Mouse (Mus musculus): ENCODE data around the gene Gm10643. TPM values are rescaled to one million over a fixed set of nuclear protein-coding genes. Genes with fewer than 3 reads are reported as not detected.

Gm10643 gene
- 1.2 and 1.4 TPM in 2 replicates for polyA plus RNA-seq (2015; fragmentation: Nextera tagmentation; extraction: Ambion mirVana)

DNA sequence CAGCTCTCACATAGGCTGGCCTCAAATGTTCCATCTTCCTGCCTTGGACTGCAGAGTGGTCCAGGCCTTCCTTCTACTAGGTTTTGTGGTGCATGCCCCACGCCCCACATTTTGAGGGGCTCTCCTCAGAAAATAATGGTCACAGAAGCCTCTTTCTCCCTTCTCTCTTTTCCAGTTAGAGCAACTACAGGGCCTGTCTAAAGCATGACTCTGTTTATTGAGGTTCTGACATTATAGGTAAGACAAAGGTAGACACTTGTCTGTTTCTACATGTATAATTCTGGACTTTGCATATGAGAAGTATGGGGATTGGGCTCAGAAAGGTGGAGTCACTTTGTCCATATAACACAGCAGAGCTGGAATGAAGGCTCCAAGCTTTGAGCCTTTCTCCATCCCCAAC is at the start of gene Gm10643:
Gm10643 (minus strand) TSS at position 101 of the 400 bp plus-strand sequence.
- WGBS: 80% methylated on average over 1 of the region's 1 CpGs
- Histone ChIP-seq H3K4me2 (ENCODE audit: low read depth, low read length) (peak within 1 kb of the TSS; percentile 61), H3K36me3 (ENCODE audit: control insufficient read depth, insufficient read depth, low read length) (no peaks in the 10 kb centered on the region), H3K9me3 (ENCODE audit: control insufficient read depth, low read length) (no peaks in the 10 kb centered on the region), H3K27me3 (ENCODE audit: control insufficient read depth, insufficient read depth, low read depth, low read length) (no peaks in the 10 kb centered on the region), H3K27ac (ENCODE audit: low read length) (peak within 1 kb of the TSS; percentile 76), H3K9ac (ENCODE audit: low read length) (peak within 1 kb of the TSS; percentile 71), H3K4me1 (replicated peaks; ENCODE audit: control insufficient read depth, insufficient read depth, low read length) (peaks cover 25% of the 10 kb centered on the region), H3K4me3 (ENCODE audit: low read length) (peak within 1 kb of the TSS; percentile 53)
- no peak for ATAC-seq (ENCODE audit: low read depth)

- WGBS: 82% methylated on average over 6 of the region's 6 CpGs
- Histone ChIP-seq H3K27ac (ENCODE audit: low read length) (no peak overlapping the region), H3K9me3 (ENCODE audit: control insufficient read depth, low read length) (no peaks in the 10 kb centered on the region), H3K9ac (ENCODE audit: low read length) (no peak overlapping the region), H3K4me3 (ENCODE audit: low read length) (no peak overlapping the region), H3K27me3 (ENCODE audit: control insufficient read depth, insufficient read depth, low read depth, low read length) (no peaks in the 10 kb centered on the region), H3K4me2 (ENCODE audit: low read depth, low read length) (no peak overlapping the region), H3K36me3 (ENCODE audit: control insufficient read depth, insufficient read depth, low read length) (peaks cover 8% of the 10 kb centered on the region), H3K4me1 (replicated peaks; ENCODE audit: control insufficient read depth, insufficient read depth, low read length) (peaks cover 11% of the 10 kb centered on the region)
- ATAC-seq (ENCODE audit: low read depth): no peak
Observed at GRCm38 (mm10) chr8:84106216-84107040, 41.5 kb upstream of the Gm10643 start.

DNA sequence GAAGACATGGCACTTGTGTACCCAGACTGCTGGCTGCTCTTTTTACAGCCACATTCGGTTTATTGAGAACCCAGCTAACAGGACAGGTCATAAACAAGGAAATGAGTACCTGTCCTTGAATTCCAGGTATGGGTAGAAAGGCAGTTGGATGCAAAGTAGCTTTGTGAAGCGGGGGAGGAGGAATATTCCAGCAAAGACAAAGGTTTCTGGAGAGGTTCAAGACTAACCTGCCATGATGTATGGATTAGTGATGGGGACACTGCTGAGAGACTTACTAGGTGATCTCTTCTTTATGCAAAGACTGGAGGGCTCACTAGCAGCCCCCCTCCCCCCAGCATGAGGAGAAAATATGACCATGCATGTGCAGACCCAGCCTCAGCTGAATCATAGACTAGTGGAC is 40.7 kb upstream of the Gm10643 start:
- H3K9ac ChIP-seq (ENCODE audit: low read length): no peak overlapping the region
- H3K4me1 ChIP-seq (replicated peaks; ENCODE audit: control insufficient read depth, insufficient read depth, low read length): peaks cover 11% of the 10 kb centered on the region
- peaks cover 10% of the 10 kb centered on the region for H3K36me3 ChIP-seq (ENCODE audit: control insufficient read depth, insufficient read depth, low read length)
- H3K27ac ChIP-seq (ENCODE audit: low read length): no peak overlapping the region
- ATAC-seq (ENCODE audit: low read depth): no peak
- WGBS: 80% methylated on average over 2 of the region's 2 CpGs
- no peak overlapping the region for H3K4me3 ChIP-seq (ENCODE audit: low read length)
- no peaks in the 10 kb centered on the region for H3K9me3 ChIP-seq (ENCODE audit: control insufficient read depth, low read length)
- H3K4me2 ChIP-seq (ENCODE audit: low read depth, low read length): no peak overlapping the region
- no peaks in the 10 kb centered on the region for H3K27me3 ChIP-seq (ENCODE audit: control insufficient read depth, insufficient read depth, low read depth, low read length)

- H3K4me2 ChIP-seq (ENCODE audit: low read depth, low read length): peak within 1 kb of the TSS; percentile 78
- H3K9ac ChIP-seq (ENCODE audit: low read length): peak within 1 kb of the TSS; percentile 90
- H3K4me1 ChIP-seq (replicated peaks; ENCODE audit: control insufficient read depth, insufficient read depth, low read length): peaks cover 11% of the 10 kb centered on the region
- H3K27ac ChIP-seq (ENCODE audit: low read length): peak within 1 kb of the TSS; percentile 88
- peaks cover 10% of the 10 kb centered on the region for H3K36me3 ChIP-seq (ENCODE audit: control insufficient read depth, insufficient read depth, low read length)
- ATAC-seq (ENCODE audit: low read depth): peak; percentile 98
- whole genome bisulfite sequencing: 6% methylated on average over 42 of the region's 42 CpGs
- H3K27me3 ChIP-seq (ENCODE audit: control insufficient read depth, insufficient read depth, low read depth, low read length): no peaks in the 10 kb centered on the region
- no peaks in the 10 kb centered on the region for H3K9me3 ChIP-seq (ENCODE audit: control insufficient read depth, low read length)
- peak within 1 kb of the TSS; percentile 77 for H3K4me3 ChIP-seq (ENCODE audit: low read length)
Observed at GRCm38 (mm10) chr8:84104697-84105609, 40.0 kb upstream of the Gm10643 start, which contains the start of gene Dcaf15. Gene Dcaf15 (minus strand): TSS chr8:84104768.

- 2% methylated on average over 13 of the region's 29 CpGs for WGBS
- peak; percentile 79 for ATAC-seq (ENCODE audit: low read depth)
Observed at GRCm38 (mm10) chr8:84104221-84104620, 39.3 kb upstream of the Gm10643 start.

GRCm38 (mm10) chr8:84103601-84104000 is 38.7 kb upstream of the Gm10643 start:
- Histone ChIP-seq H3K27ac (ENCODE audit: low read length) (no peak overlapping the region; the same call in 1 of the 2 replicates), H3K4me3 (ENCODE audit: low read length) (peak overlapping the region; percentile 77), H3K4me2 (ENCODE audit: low read depth, low read length) (peak overlapping the region; percentile 78), H3K27me3 (ENCODE audit: control insufficient read depth, insufficient read depth, low read depth, low read length) (no peaks in the 10 kb centered on the region), H3K4me1 (replicated peaks; ENCODE audit: control insufficient read depth, insufficient read depth, low read length) (peaks cover 11% of the 10 kb centered on the region), H3K9ac (ENCODE audit: low read length) (peak overlapping the region; percentile 90), H3K9me3 (ENCODE audit: control insufficient read depth, low read length) (no peaks in the 10 kb centered on the region), H3K36me3 (ENCODE audit: control insufficient read depth, insufficient read depth, low read length) (peaks cover 13% of the 10 kb centered on the region)
- WGBS: 33% methylated on average over 3 of the region's 3 CpGs
- ATAC-seq (ENCODE audit: low read depth): no peak

More at GRCm38 (mm10) chr8:84104221-84104620, 39.3 kb upstream of the Gm10643 start:
- H3K27me3 ChIP-seq (ENCODE audit: control insufficient read depth, insufficient read depth, low read depth, low read length): no peaks in the 10 kb centered on the region
- H3K9me3 ChIP-seq (ENCODE audit: control insufficient read depth, low read length): no peaks in the 10 kb centered on the region
- peaks cover 11% of the 10 kb centered on the region for H3K4me1 ChIP-seq (replicated peaks; ENCODE audit: control insufficient read depth, insufficient read depth, low read length)
- peak overlapping the region; percentile 88 for H3K27ac ChIP-seq (ENCODE audit: low read length)
- peak overlapping the region; percentile 90 for H3K9ac ChIP-seq (ENCODE audit: low read length)
- peak overlapping the region; percentile 77 for H3K4me3 ChIP-seq (ENCODE audit: low read length)
- H3K4me2 ChIP-seq (ENCODE audit: low read depth, low read length): peak overlapping the region; percentile 78
- H3K36me3 ChIP-seq (ENCODE audit: control insufficient read depth, insufficient read depth, low read length): peaks cover 10% of the 10 kb centered on the region

- Histone ChIP-seq H3K4me3 (ENCODE audit: low read length) (no peak overlapping the region), H3K27me3 (ENCODE audit: control insufficient read depth, insufficient read depth, low read depth, low read length) (no peaks in the 10 kb centered on the region), H3K27ac (ENCODE audit: low read length) (no peak overlapping the region), H3K9me3 (ENCODE audit: control insufficient read depth, low read length) (no peaks in the 10 kb centered on the region), H3K4me1 (replicated peaks; ENCODE audit: control insufficient read depth, insufficient read depth, low read length) (peaks cover 11% of the 10 kb centered on the region), H3K36me3 (ENCODE audit: control insufficient read depth, insufficient read depth, low read length) (peaks cover 30% of the 10 kb centered on the region), H3K4me2 (ENCODE audit: low read depth, low read length) (no peak overlapping the region), H3K9ac (ENCODE audit: low read length) (no peak overlapping the region)
- no peak for ATAC-seq (ENCODE audit: low read depth)
- 87% methylated on average over 25 of the region's 25 CpGs for WGBS
Observed at GRCm38 (mm10) chr8:84101476-84102270, 36.7 kb upstream of the Gm10643 start.

DNA sequence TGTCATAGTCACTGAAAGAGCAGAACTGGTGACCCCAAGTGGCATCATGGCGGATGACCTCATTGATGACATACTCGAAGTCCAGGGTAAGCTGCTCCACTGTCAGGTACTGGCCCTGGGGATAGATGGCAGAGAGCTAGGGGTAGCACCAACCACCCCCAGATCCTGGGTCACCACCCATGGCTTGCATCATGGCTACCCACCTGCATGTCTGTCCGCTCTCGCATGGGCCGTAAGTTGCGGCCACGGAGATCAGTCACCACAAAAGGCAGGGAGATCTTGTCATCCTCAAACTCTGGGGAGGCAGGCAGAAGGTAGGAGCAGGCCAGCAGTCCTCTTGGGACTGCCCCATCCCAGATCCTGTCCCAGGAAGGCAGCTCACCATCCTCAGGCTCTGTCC is 33.4 kb upstream of the Gm10643 start:
- no peak for ATAC-seq (ENCODE audit: low read depth)
- H3K4me3 ChIP-seq (ENCODE audit: low read length): no peak overlapping the region
- whole genome bisulfite sequencing: 88% methylated on average over 7 of the region's 7 CpGs
- no peaks in the 10 kb centered on the region for H3K9me3 ChIP-seq (ENCODE audit: control insufficient read depth, low read length)
- no peaks in the 10 kb centered on the region for H3K27me3 ChIP-seq (ENCODE audit: control insufficient read depth, insufficient read depth, low read depth, low read length)
- H3K36me3 ChIP-seq (ENCODE audit: control insufficient read depth, insufficient read depth, low read length): peaks cover 38% of the 10 kb centered on the region
- peaks cover 5% of the 10 kb centered on the region for H3K4me1 ChIP-seq (replicated peaks; ENCODE audit: control insufficient read depth, insufficient read depth, low read length)
- H3K9ac ChIP-seq (ENCODE audit: low read length): no peak overlapping the region
- H3K27ac ChIP-seq (ENCODE audit: low read length): no peak overlapping the region
- no peak overlapping the region for H3K4me2 ChIP-seq (ENCODE audit: low read depth, low read length)
